Mouse (Mus musculus) left cerebral cortex, adult 11 months (tissue): ENCODE measurements around the gene Gabarapl2.

ENCODE experiments used
- DNase-seq: peaks from one replicate; pipeline ENCODE4 v3.0.0; 2022; ENCODE audit warnings: low spot score

The Gabarapl2 gene

GRCm38 (mm10) chr8:111968541-111968940, 28.0 kb downstream of the Gabarapl2 start:
- no peak for DNase-seq

GRCm38 (mm10) chr8:111968991-111969390, 28.5 kb downstream of the Gabarapl2 start:
- DNase-seq: no peak

DNA sequence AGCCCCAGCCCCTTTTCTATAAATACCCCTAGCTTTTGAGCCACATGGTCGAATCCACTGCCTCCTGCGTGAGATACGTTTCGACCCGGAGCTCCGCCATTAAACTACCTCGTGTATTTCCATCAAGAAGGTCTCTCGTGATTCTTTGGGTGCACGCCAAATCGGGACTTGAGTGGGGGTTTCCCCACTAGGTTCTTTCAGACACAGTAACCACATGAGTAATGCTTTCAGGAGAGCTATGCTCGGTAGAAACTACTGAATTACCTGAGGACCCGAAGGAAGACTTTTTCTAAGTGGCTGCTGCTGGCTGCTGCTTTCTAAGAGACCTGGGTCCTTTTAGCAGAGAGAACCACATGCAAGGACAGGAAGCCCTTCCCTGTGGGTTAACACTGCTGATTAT, 33.6 kb downstream of the Gabarapl2 start:
- DNase-seq: no peak

DNA sequence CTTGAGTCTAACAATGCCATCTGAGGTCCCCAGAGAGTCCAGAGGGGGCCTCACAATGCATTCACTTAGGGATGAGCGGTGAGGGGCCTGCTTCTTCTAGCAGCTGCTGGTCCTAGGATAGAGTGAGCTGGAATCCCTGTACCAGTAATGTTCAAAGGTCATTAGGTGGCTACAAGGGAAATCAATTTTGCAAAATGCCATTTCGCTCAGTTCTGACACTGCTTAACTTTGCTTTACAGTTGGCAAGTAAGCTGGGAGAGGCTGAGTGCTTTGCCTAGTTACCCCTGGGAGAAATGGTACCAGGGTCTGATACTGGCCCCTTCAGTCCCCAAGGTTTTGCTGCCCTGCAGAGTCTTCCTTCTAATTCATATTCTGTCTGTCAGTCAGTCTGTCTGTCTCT, 35.2 kb downstream of the Gabarapl2 start:
- DNase-seq: no peak

- DNase-seq: no peak
Observed at GRCm38 (mm10) chr8:111976326-111976725, 35.8 kb downstream of the Gabarapl2 start.

DNA sequence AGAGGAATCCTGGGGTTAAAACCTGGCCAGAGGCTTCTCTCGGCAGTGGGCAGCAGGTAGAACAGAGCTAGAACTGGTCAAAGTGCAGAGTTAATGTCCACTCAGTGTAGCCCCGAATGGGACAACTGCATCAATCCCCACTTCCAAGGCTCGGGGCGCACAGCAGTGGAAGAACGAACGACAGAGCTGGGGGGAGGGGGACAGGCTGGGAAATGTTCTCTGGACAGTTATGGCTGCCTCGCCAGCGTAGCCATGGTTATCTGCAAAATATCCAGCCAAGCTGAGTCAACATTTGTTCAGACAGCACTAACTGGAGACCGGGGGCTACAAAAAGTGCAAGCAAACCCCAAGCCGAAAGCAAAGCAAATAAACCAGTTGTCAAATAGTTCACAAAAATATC, 37.6 kb downstream of the Gabarapl2 start:
- no peak for DNase-seq

DNA sequence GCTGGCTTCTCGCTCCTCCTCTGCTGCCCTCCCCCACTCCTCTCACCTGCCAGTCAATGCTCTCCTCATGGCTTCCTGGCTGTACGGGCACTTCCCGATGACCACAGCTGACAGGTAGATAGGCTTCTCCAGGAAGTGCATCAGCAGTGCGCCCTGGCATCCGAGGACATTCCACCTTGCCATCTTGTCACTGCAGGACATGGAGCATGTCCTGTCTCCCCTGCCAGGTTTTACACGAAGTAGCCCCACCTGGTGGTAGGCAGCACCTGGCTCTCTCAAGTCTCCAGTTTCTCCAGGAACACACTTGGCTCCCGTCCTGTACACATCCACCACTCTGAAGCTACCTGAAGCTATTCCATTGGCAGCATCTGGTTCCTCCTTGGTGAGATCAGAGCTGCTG, 41.6 kb downstream of the Gabarapl2 start:
- no peak for DNase-seq

DNA sequence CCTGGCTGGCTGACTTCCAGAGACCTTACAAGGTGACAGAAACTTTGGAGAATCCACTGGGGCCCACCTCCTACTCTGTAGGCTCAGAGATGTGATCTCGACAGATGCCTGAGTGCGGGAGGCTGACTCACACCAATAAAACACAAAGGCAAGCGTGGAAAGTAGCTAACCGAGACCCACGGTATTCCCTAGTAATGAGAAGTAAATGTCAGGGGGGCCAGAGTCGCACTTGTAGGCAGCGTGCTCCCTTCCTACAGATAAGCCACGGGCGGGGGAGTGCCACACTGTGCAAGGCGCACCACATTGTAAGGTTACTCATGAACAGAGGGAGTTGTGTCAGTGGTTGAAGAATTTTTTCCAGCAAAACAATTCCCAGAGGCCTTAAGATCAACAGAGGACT, 44.0 kb downstream of the Gabarapl2 start:
- no peak for DNase-seq

DNA sequence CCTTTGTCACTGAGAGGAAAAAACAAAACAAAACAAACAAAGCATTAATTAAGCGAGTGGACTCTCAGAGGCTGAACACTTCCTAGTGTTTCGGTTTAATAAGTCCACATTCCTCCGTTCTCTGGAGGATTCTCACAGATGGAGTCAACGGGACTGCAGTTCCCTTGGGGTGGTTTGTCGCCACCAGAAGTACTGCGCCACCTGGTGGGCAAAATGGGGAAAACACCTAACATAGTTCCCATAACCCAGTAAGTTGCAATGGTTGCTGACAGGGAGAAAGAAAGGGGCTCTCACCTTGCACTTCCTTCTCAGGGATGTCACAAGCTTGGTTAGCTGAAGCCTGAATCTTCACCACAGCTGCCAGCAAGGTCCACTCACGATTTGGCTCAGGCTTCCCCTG, 49.4 kb downstream of the Gabarapl2 start:
- no peak for DNase-seq

GRCm38 (mm10) chr8:111991278-111991677, 50.8 kb downstream of the Gabarapl2 start:
- no peak for DNase-seq

GRCm38 (mm10) chr8:111992013-111992702, 51.7 kb downstream of the Gabarapl2 start, which contains the start of gene Adat1:
Gene Adat1 (minus strand): TSS chr8:111992302.
- peak; percentile 77 for DNase-seq

DNA sequence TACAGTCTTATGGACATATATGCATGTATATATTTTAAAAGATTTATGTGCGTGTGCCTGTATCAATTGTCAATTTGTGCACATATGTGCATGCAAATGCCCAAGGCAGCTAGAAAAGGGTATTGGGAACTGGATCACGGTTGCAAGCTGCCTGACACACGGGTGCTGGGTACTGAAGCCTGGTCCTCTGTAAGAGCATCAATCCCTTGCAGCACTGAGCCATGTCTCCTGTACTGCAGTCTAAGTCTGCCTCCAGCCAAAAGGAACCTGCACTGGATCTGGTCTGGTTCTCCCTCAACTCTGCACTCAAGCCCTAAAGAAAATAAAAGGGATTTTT, 52.2 kb downstream of the Gabarapl2 start:
- no peak for DNase-seq
